Mouse (Mus musculus) thymus, postnatal 4 days (tissue): ENCODE data around the gene Renbp.
A peak's percentile ranks its signal among the peaks of the same experiment; 100 is the strongest.

Source experiments
- DNase-seq: peaks from one replicate; pipeline ENCODE4 v3.0.0; 2021

Gene Renbp

GRCm38 (mm10) chrX:73930402-73931062 is at the start of gene Renbp:
TSS of gene Renbp (minus strand) at chrX:73930850.
- peak; percentile 68 for DNase-seq

- no peak for DNase-seq
Observed at GRCm38 (mm10) chrX:73977783-73978182, 47.1 kb upstream of the Renbp start.

- DNase-seq: no peak
Observed at GRCm38 (mm10) chrX:73976283-73976682, 45.6 kb upstream of the Renbp start.

- DNase-seq: no peak
Observed at GRCm38 (mm10) chrX:73972774-73973173, 42.1 kb upstream of the Renbp start.

GRCm38 (mm10) chrX:73970781-73971180 is 40.1 kb upstream of the Renbp start:
- no peak for DNase-seq

GRCm38 (mm10) chrX:73969729-73970128 is 39.1 kb upstream of the Renbp start:
- no peak for DNase-seq

GRCm38 (mm10) chrX:73969167-73969566 is 38.5 kb upstream of the Renbp start:
- DNase-seq: no peak

GRCm38 (mm10) chrX:73967177-73968075 is 36.8 kb upstream of the Renbp start:
- DNase-seq: peak; percentile 89

- DNase-seq: peak; percentile 88
Observed at GRCm38 (mm10) chrX:73966248-73967176, 35.9 kb upstream of the Renbp start, which contains the start of gene Hcfc1. TSS of gene Hcfc1 (minus strand) at chrX:73966357.

- DNase-seq: peak; percentile 81
Observed at GRCm38 (mm10) chrX:73965307-73965706, 34.7 kb upstream of the Renbp start.

GRCm38 (mm10) chrX:73964363-73964762 is 33.7 kb upstream of the Renbp start:
- peak; percentile 46 for DNase-seq

GRCm38 (mm10) chrX:73954988-73955387 is 24.3 kb upstream of the Renbp start:
- no peak for DNase-seq

- no peak for DNase-seq
Observed at GRCm38 (mm10) chrX:73952603-73953002, 22.0 kb upstream of the Renbp start.

- DNase-seq: no peak
Observed at GRCm38 (mm10) chrX:73949341-73949740, 18.7 kb upstream of the Renbp start.

GRCm38 (mm10) chrX:73948647-73949046 is 18.0 kb upstream of the Renbp start:
- peak; percentile 55 for DNase-seq

GRCm38 (mm10) chrX:73946896-73947295 is 16.2 kb upstream of the Renbp start:
- no peak for DNase-seq

- no peak for DNase-seq
Observed at GRCm38 (mm10) chrX:73942294-73942693, 11.6 kb upstream of the Renbp start.

- DNase-seq: no peak
Observed at GRCm38 (mm10) chrX:73941860-73942259, 11.2 kb upstream of the Renbp start.

GRCm38 (mm10) chrX:73931871-73932270 is 1.2 kb upstream of the Renbp start:
- no peak for DNase-seq

- DNase-seq: peak; percentile 53
Observed at GRCm38 (mm10) chrX:73922550-73922882, 8.1 kb downstream of the Renbp start.

GRCm38 (mm10) chrX:73921823-73922549 is 8.7 kb downstream of the Renbp start, which contains the start of the genes Arhgap4 and Naa10:
TSS of gene Arhgap4 (minus strand) at chrX:73921870.
TSS of gene Naa10 (minus strand) at chrX:73921944.
- DNase-seq: peak; percentile 76

GRCm38 (mm10) chrX:73921285-73921822 is 9.3 kb downstream of the Renbp start:
- no peak for DNase-seq
